In genomic region chr2:113430852-113431251, GRCm38 (mm10) we compare ENCODE assay signal across 9 mouse cellular contexts.
DNase-seq lines count a peak whose midpoint lies in the region; ATAC-seq lines count a peak whose summit lies in the region.
"Had no signal": no experiment of that assay in that cellular context is flagged by ENCODE, and none has a peak within 500 bp of the region (broad histone marks: within the 10 kb centered on the region; RNA-seq: fewer than 3 reads in every experiment).

No protein-coding gene starts in this region.

- H3K4me1 ChIP-seq in midbrain, embryonic 11.5 days (ENCODE audit: control insufficient read depth, insufficient read depth, low read length): no peaks in the 10 kb centered on the region
- no peaks in the 10 kb centered on the region for H3K4me1 ChIP-seq in stomach, embryonic 15.5 days

- intact Hi-C loops in left cerebral cortex, postnatal 25 days (cut with DNase I): loop anchor here (1.0 to 10.0 kb wide), 5 partner anchors 40 to 656 kb away; no protein-coding TSS in a partner anchor

- H3K27me3 ChIP-seq in midbrain, embryonic 11.5 days (ENCODE audit: control insufficient read depth, insufficient read depth, low read length): no peaks in the 10 kb centered on the region
- no peaks in the 10 kb centered on the region for H3K27me3 ChIP-seq in stomach, embryonic 15.5 days (replicated peaks)

- no peak overlapping the region for H3K4me3 ChIP-seq in midbrain, embryonic 11.5 days (ENCODE audit: low read depth, low read length)
- H3K4me3 ChIP-seq in stomach, embryonic 15.5 days (replicated peaks): no peak overlapping the region
- H3K4me3 ChIP-seq: myocyte had no signal

- peak; percentile 86 for ATAC-seq in midbrain, embryonic 11.5 days (ENCODE audit: low FRiP score)
- ATAC-seq in stomach, embryonic 15.5 days (ENCODE audit: insufficient read depth, low FRiP score, low read depth): peak; percentile 60

- H3K9ac ChIP-seq in midbrain, embryonic 11.5 days (ENCODE audit: low read length): no peak overlapping the region
- H3K9ac ChIP-seq in stomach, embryonic 15.5 days: no peak overlapping the region

- no peaks in the 10 kb centered on the region for H3K36me3 ChIP-seq in midbrain, embryonic 11.5 days (ENCODE audit: control insufficient read depth, insufficient read depth, low read length)
- H3K36me3 ChIP-seq in stomach, embryonic 15.5 days: no peaks in the 10 kb centered on the region

- DNase-seq in urinary bladder, adult 18-20 months (ENCODE audit: low spot score in 2 of 2): peak; percentile 8 to 18
- no peak for DNase-seq in urinary bladder, postnatal 10 days (ENCODE audit: low spot score)
- DNase-seq in cerebellum, postnatal 10 days: peak; percentile 82 to 90
- peak; percentile 20 to 30 for DNase-seq in gastrocnemius, adult 8-10 months (ENCODE audit: low spot score in 2 of 2)
- peak; percentile 75 for DNase-seq in kidney, adult 11 months
- DNase-seq in left cerebral cortex, postnatal 25 days (ENCODE audit: low spot score in 2 of 2): peak; percentile 77 to 88
- peak; percentile 95 for DNase-seq in midbrain, embryonic 11.5 days (ENCODE audit: low spot score, missing footprints)

- H3K27ac ChIP-seq in midbrain, embryonic 11.5 days (ENCODE audit: low read depth, low read length): no peak overlapping the region
- H3K27ac ChIP-seq in stomach, embryonic 15.5 days: no peak overlapping the region

- WGBS in midbrain, embryonic 11.5 days: 0% methylated on average over 1 of the region's 1 CpGs
- 0% methylated on average over 1 of the region's 1 CpGs for WGBS in stomach, embryonic 15.5 days

- H3K9me3 ChIP-seq in midbrain, embryonic 11.5 days (ENCODE audit: control insufficient read depth, low read length): no peaks in the 10 kb centered on the region
- no peaks in the 10 kb centered on the region for H3K9me3 ChIP-seq in stomach, embryonic 15.5 days

- no peak overlapping the region for H3K4me2 ChIP-seq in midbrain, embryonic 11.5 days
- H3K4me2 ChIP-seq in stomach, embryonic 15.5 days: no peak overlapping the region
